Mouse (Mus musculus): ENCODE measurements around the gene Cdip1. TPM values are rescaled to one million over a fixed set of nuclear protein-coding genes. Genes with fewer than 3 reads are reported as not detected.
"Not testable (repeated sequence)": the region's sequence is repeated elsewhere in the genome, so short reads cannot be mapped to it uniquely, and the experiment has no call there.

Gene Cdip1
- polyA plus RNA-seq, 1 experiment from 2014 or later, result 97.2 TPM

DNA sequence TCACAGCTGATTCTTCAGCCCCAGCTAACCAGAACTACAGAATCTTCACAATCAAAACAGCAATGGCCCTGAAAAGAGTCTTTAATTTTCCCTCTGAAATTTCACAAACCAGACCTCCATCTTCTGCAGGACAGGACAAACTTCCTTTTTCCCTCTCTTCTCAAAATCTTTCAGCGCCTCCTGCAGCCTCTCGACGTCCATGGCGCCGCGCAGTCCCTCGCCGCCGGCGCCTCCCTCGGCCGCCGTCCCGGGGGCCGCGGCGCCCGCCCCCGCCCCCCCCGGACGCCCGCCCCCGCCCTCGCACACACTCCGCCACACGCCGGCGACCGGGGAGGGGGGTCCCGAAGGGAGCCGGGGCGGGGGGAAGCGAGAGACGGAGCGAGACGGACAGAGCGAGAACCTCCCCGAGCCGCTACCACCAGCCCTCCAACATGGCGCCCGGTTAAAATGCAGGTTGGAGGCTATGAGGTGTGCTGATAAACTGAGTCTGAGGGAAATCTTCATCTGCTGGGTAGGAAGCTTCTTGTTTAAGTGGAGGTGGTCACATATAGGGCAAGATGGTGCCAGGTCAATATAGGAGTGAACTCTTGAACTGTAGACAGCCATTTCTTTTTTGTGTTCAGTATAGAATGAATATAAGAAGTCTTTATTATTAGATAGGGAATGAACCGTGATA is 33.3 kb downstream of the Cdip1 start:
- 3% methylated on average over 27 of the region's 42 CpGs for WGBS
- H3K27me3 ChIP-seq (replicated peaks; ENCODE audit: control insufficient read depth, insufficient read depth, low read length); H3K9me3 ChIP-seq (ENCODE audit: control insufficient read depth, low read length); H3K36me3 ChIP-seq (ENCODE audit: control insufficient read depth, insufficient read depth, low read length); H3K4me1 ChIP-seq (ENCODE audit: control insufficient read depth, insufficient read depth, low read length): not testable (repeated sequence)
- Histone ChIP-seq H3K4me2 (ENCODE audit: low read depth, low read length) (peak overlapping the region; percentile 44), H3K27ac (ENCODE audit: low read length) (peak overlapping the region; percentile 63), H3K9ac (ENCODE audit: low read depth, low read length) (peak overlapping the region; percentile 63), H3K4me3 (ENCODE audit: low read length) (peak overlapping the region; percentile 45)
- ATAC-seq, result peak; percentile 88

DNA sequence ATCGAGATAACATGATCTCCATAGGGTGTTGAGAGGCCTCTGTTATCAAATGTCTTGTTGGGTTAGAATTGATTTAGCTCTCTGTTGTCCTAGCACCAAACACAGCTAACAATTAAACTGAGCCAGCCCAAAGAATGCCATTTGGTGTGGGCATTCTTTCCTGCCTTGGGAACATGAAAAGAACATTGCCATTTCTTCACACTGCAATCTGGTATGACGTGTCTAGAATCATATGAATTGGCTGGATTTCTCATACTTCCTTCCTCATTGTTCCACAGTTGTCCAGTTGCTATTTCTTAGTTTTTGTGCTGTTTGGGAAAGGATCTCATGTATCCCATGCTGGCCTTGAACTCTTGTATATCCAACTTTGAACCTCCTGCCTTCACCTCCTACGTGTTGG is 36.0 kb downstream of the Cdip1 start:
- Histone ChIP-seq H3K36me3 (ENCODE audit: control insufficient read depth, insufficient read depth, low read length) (peaks cover 2% of the 10 kb centered on the region; the same call in 1 of the 2 replicates), H3K4me3 (ENCODE audit: low read length) (no peak overlapping the region), H3K27ac (ENCODE audit: low read length) (no peak overlapping the region), H3K4me1 (ENCODE audit: control insufficient read depth, insufficient read depth, low read length) (peaks cover 3% of the 10 kb centered on the region; the same call in 1 of the 2 replicates), H3K27me3 (replicated peaks; ENCODE audit: control insufficient read depth, insufficient read depth, low read length) (no peaks in the 10 kb centered on the region), H3K4me2 (ENCODE audit: low read depth, low read length) (no peak overlapping the region), H3K9ac (ENCODE audit: low read depth, low read length) (no peak overlapping the region), H3K9me3 (ENCODE audit: control insufficient read depth, low read length) (no peaks in the 10 kb centered on the region)
- no peak for ATAC-seq
- WGBS, result 78% methylated on average over 3 of the region's 3 CpGs

DNA sequence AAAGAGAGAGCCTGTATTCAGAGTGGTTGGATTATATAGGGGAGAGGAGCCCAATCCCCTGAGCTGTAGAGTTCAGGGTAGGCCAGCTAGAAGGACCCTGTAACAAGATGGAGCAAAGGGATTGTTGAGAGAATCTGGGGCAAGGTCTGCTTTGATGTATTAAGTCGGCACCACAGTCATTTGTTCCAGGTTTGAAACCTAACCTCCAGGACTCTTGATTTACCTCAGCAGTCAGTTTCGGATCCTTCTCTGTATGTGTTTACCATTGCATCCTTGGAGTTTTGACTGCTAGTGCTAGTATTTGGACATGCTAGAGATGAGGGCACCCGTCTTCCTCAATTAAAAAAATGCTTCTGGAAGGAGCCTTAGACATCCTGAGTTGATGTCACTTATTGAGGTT is 37.9 kb downstream of the Cdip1 start:
- Histone ChIP-seq H3K4me2 (ENCODE audit: low read depth, low read length) (no peak overlapping the region), H3K9ac (ENCODE audit: low read depth, low read length) (no peak overlapping the region), H3K9me3 (ENCODE audit: control insufficient read depth, low read length) (no peaks in the 10 kb centered on the region), H3K27me3 (replicated peaks; ENCODE audit: control insufficient read depth, insufficient read depth, low read length) (no peaks in the 10 kb centered on the region), H3K4me3 (ENCODE audit: low read length) (no peak overlapping the region), H3K4me1 (ENCODE audit: control insufficient read depth, insufficient read depth, low read length) (peaks cover 3% of the 10 kb centered on the region; the same call in 1 of the 2 replicates), H3K27ac (ENCODE audit: low read length) (no peak overlapping the region), H3K36me3 (ENCODE audit: control insufficient read depth, insufficient read depth, low read length) (peaks cover 2% of the 10 kb centered on the region; the same call in 1 of the 2 replicates)
- no peak for ATAC-seq
- WGBS, result 95% methylated on average over 3 of the region's 3 CpGs

DNA sequence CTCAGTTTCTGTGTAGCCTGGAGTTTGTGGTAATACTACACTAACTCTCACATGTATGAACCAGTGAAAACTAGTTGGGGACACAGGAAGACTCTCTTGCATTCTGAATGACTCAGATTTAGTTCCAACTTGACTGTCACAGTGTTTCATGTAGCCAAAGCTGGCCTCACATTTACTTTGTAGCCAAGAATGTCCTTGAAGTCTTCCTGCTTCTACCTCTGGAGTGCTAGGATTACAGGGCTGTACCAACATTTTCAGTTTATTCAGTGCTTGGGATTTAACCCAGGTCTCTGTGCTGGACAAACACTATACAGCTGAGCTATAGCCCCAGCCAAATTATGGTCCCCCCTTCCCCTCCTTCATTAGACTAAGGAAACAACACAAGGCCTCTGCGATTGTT is 47.9 kb downstream of the Cdip1 start:
- WGBS, result 97% methylated on average over 1 of the region's 1 CpGs
- no peak for ATAC-seq
- Histone ChIP-seq H3K9me3 (ENCODE audit: control insufficient read depth, low read length) (0 out of 2 replicates have a peak, but pooled peaks cover 4% of the 10 kb centered on the region), H3K4me1 (ENCODE audit: control insufficient read depth, insufficient read depth, low read length) (no peaks in the 10 kb centered on the region), H3K36me3 (ENCODE audit: control insufficient read depth, insufficient read depth, low read length) (no peaks in the 10 kb centered on the region; the same call in 1 of the 2 replicates), H3K4me3 (ENCODE audit: low read length) (no peak overlapping the region), H3K27me3 (replicated peaks; ENCODE audit: control insufficient read depth, insufficient read depth, low read length) (no peaks in the 10 kb centered on the region), H3K27ac (ENCODE audit: low read length) (no peak overlapping the region), H3K9ac (ENCODE audit: low read depth, low read length) (no peak overlapping the region), H3K4me2 (ENCODE audit: low read depth, low read length) (no peak overlapping the region)

DNA sequence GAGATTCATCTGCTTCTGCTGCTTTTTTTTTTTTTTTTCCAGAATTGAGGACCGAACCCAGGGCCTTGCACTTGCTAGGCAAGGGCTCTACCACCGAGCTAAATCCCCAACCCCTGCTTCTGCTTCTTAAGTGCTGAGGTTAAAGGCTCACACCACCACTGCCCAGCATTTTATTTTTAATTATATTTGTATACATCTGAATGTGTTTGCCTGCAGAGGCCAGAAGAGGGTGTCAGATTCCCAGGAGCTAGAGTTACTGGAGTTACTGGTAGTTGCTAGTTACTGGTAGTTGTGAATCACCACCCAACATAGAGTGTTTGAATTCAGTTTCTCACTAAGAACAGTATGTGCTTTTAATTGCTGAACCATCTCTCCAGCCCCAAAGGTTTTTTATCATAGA is 50.1 kb downstream of the Cdip1 start:
- ATAC-seq, result no peak
- no peak overlapping the region for H3K9ac ChIP-seq (ENCODE audit: low read depth, low read length)
- 0 out of 2 replicates have a peak, but pooled peaks cover 4% of the 10 kb centered on the region for H3K9me3 ChIP-seq (ENCODE audit: control insufficient read depth, low read length)
- no peaks in the 10 kb centered on the region; the same call in 1 of the 2 replicates for H3K36me3 ChIP-seq (ENCODE audit: control insufficient read depth, insufficient read depth, low read length)
- no peaks in the 10 kb centered on the region for H3K4me1 ChIP-seq (ENCODE audit: control insufficient read depth, insufficient read depth, low read length)
- H3K4me3 ChIP-seq (ENCODE audit: low read length), result no peak overlapping the region
- H3K27me3 ChIP-seq (replicated peaks; ENCODE audit: control insufficient read depth, insufficient read depth, low read length), result no peaks in the 10 kb centered on the region
- H3K4me2 ChIP-seq (ENCODE audit: low read depth, low read length), result no peak overlapping the region
- WGBS, result 86% methylated on average over 2 of the region's 2 CpGs
- H3K27ac ChIP-seq (ENCODE audit: low read length), result no peak overlapping the region

DNA sequence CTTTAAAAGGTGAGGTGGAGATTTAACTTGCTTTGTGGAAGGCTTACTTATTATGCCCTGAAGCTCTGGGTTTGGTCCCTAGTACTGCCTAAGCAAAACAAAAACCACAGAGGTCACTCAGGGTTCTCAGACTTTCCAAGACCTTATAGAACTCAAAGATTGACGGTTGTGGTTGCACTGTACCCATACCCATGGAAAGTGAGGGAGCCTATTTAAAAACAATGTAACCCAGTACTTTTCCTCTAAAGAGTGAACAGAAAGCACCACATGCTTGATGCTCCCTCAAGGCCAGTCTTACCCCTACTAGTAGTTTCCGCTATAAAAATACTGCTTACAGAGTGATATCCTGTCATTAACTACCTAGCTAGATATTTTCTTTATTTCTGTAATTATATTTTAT is 53.8 kb downstream of the Cdip1 start:
- Histone ChIP-seq H3K27me3 (replicated peaks; ENCODE audit: control insufficient read depth, insufficient read depth, low read length) (no peaks in the 10 kb centered on the region), H3K27ac (ENCODE audit: low read length) (no peak overlapping the region), H3K4me3 (ENCODE audit: low read length) (no peak overlapping the region), H3K4me2 (ENCODE audit: low read depth, low read length) (no peak overlapping the region), H3K36me3 (ENCODE audit: control insufficient read depth, insufficient read depth, low read length) (no peaks in the 10 kb centered on the region), H3K9me3 (ENCODE audit: control insufficient read depth, low read length) (no peaks in the 10 kb centered on the region), H3K9ac (ENCODE audit: low read depth, low read length) (no peak overlapping the region), H3K4me1 (ENCODE audit: control insufficient read depth, insufficient read depth, low read length) (no peaks in the 10 kb centered on the region)
- no peak for ATAC-seq
- WGBS, result 85% methylated on average over 2 of the region's 2 CpGs

DNA sequence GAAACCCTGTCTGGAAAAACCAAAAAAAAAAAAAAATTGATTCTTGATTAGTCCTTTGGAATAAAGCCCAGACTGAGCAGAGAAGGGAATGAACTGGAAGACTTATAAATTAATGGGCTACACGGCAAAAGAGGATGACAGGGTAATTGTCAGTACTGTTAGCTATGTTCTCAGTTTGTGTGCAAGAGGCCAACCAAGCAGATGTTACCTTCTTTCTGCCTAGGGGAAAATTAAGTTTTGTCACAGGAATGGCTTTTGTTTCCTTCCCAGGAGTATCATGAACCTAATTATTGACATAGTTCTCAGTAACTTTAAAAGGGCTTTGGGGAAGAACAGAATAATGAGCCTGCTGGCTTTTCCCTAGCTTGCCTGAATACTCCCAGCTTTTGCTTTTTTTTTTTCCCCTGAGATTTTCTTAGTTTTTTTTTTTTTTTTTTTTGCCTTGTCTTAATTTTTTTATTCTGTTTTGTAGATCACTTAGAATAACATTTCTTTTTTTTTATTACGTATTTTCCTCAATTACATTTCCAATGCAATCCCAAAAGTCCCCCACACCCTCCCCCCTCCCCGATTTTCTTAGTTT is 59.2 kb downstream of the Cdip1 start:
- no peaks in the 10 kb centered on the region for H3K36me3 ChIP-seq (ENCODE audit: control insufficient read depth, insufficient read depth, low read length)
- H3K9ac ChIP-seq (ENCODE audit: low read depth, low read length), result no peak overlapping the region
- 80% methylated on average over 3 of the region's 3 CpGs for WGBS
- no peak for ATAC-seq
- H3K4me2 ChIP-seq (ENCODE audit: low read depth, low read length), result no peak overlapping the region
- peaks cover 4% of the 10 kb centered on the region; the same call in 1 of the 2 replicates for H3K4me1 ChIP-seq (ENCODE audit: control insufficient read depth, insufficient read depth, low read length)
- no peak overlapping the region for H3K4me3 ChIP-seq (ENCODE audit: low read length)
- no peak overlapping the region for H3K27ac ChIP-seq (ENCODE audit: low read length)
- H3K9me3 ChIP-seq (ENCODE audit: control insufficient read depth, low read length), result no peaks in the 10 kb centered on the region
- no peaks in the 10 kb centered on the region for H3K27me3 ChIP-seq (replicated peaks; ENCODE audit: control insufficient read depth, insufficient read depth, low read length)

DNA sequence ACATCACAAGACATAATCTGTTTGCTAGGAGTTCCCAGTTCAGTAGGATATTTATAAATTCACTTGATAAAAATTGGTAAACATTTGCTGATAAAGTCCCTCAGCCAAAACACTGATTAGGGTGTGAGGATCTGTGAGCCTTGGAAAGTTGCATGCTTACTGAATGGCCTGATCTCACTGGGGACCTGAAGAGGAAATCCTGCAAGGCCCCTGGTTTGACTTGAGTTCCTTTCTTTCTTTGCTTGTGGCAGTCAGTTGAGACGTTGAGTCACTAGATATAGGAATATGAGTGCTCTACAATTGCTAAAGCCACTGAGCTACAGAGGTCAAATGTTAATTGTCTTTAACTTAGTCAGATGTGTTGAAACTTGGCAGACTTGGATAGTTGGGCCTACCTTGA is 62.1 kb downstream of the Cdip1 start:
- no peaks in the 10 kb centered on the region for H3K9me3 ChIP-seq (ENCODE audit: control insufficient read depth, low read length)
- H3K4me1 ChIP-seq (ENCODE audit: control insufficient read depth, insufficient read depth, low read length), result peaks cover 4% of the 10 kb centered on the region; the same call in 1 of the 2 replicates
- H3K4me2 ChIP-seq (ENCODE audit: low read depth, low read length), result no peak overlapping the region
- no peak overlapping the region for H3K9ac ChIP-seq (ENCODE audit: low read depth, low read length)
- no peaks in the 10 kb centered on the region for H3K27me3 ChIP-seq (replicated peaks; ENCODE audit: control insufficient read depth, insufficient read depth, low read length)
- no peak overlapping the region for H3K27ac ChIP-seq (ENCODE audit: low read length)
- 42% methylated on average over 1 of the region's 1 CpGs for WGBS
- no peak overlapping the region for H3K4me3 ChIP-seq (ENCODE audit: low read length)
- H3K36me3 ChIP-seq (ENCODE audit: control insufficient read depth, insufficient read depth, low read length), result no peaks in the 10 kb centered on the region
- ATAC-seq, result no peak

DNA sequence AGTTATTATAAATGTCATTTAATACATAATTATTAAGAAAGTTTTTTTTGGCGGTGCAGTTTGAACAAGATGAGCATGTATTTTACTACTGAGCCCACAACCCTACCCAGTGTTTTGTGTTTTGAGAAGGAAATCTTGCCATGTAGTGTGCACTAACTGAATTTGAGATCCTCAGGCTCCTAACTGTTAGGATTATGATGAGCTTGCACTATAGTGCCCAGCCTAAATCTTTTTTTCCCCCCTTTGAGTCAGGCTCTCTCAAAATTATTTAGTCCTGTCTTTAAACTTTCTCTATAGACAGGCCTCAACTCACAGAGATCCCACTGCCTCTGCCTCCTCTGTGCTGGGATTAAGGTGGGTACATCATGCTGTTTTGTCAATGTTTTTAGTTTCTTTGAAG is 62.6 kb downstream of the Cdip1 start:
- H3K27me3 ChIP-seq (replicated peaks; ENCODE audit: control insufficient read depth, insufficient read depth, low read length), result no peaks in the 10 kb centered on the region
- no peaks in the 10 kb centered on the region for H3K36me3 ChIP-seq (ENCODE audit: control insufficient read depth, insufficient read depth, low read length)
- 91% methylated on average over 1 of the region's 1 CpGs for WGBS
- peak overlapping the region; percentile 70 for H3K4me2 ChIP-seq (ENCODE audit: low read depth, low read length)
- no peak for ATAC-seq
- 0 out of 2 replicates have a peak overlapping the region, but pooled peaks have one; percentile 12 for H3K9ac ChIP-seq (ENCODE audit: low read depth, low read length)
- H3K4me3 ChIP-seq (ENCODE audit: low read length), result no peak overlapping the region
- H3K27ac ChIP-seq (ENCODE audit: low read length), result no peak overlapping the region
- H3K9me3 ChIP-seq (ENCODE audit: control insufficient read depth, low read length), result no peaks in the 10 kb centered on the region
- peaks cover 4% of the 10 kb centered on the region; the same call in 1 of the 2 replicates for H3K4me1 ChIP-seq (ENCODE audit: control insufficient read depth, insufficient read depth, low read length)

All from intestine, embryonic 16.5 days (tissue).